21 mouse cellular contexts compared by ENCODE assay signal in genomic region chr14:123237002-123237401, GRCm38 (mm10).
A peak's percentile ranks its signal among the peaks of the same experiment; 100 is the strongest.
DNase-seq lines count a peak whose midpoint lies in the region; ATAC-seq and TF ChIP-seq lines count a peak whose summit lies in the region.
"Had no signal": no experiment of that assay in that cellular context is flagged by ENCODE, and none has a peak within 500 bp of the region (broad histone marks: within the 10 kb centered on the region; RNA-seq: fewer than 3 reads in every experiment).

No protein-coding gene starts in this region.

- ATAC-seq in embryonic facial prominence, embryonic 14.5 days (ENCODE audit: low read depth) = no peak
- ATAC-seq in limb, embryonic 13.5 days (ENCODE audit: low FRiP score, low read depth) = 0 out of 2 replicates have a peak, but pooled peaks have one; percentile 21
- ATAC-seq: forebrain, embryonic 14.5 days; forebrain, postnatal 0 days; intestine, postnatal 0 days; Patski had no signal

- H3K27me3 ChIP-seq in embryonic facial prominence, embryonic 14.5 days (replicated peaks; ENCODE audit: control insufficient read depth, insufficient read depth, low read length) = no peaks in the 10 kb centered on the region
- no peaks in the 10 kb centered on the region for H3K27me3 ChIP-seq in embryonic facial prominence, embryonic 10.5 days (replicated peaks; ENCODE audit: low read depth, poor library complexity, severe bottlenecking)
- 0 out of 2 replicates have a peak, but pooled peaks cover 4% of the 10 kb centered on the region for H3K27me3 ChIP-seq in limb, embryonic 13.5 days
- H3K27me3 ChIP-seq in limb, embryonic 10.5 days (ENCODE audit: low read depth, poor library complexity, severe bottlenecking) = no peaks in the 10 kb centered on the region
- H3K27me3 ChIP-seq: embryonic facial prominence, embryonic 12.5 days; hindbrain, embryonic 12.5 days; hindbrain, embryonic 15.5 days; Patski had no signal

- H3K9me3 ChIP-seq in embryonic facial prominence, embryonic 14.5 days (ENCODE audit: control insufficient read depth, low read length) = no peaks in the 10 kb centered on the region
- H3K9me3 ChIP-seq in embryonic facial prominence, embryonic 10.5 days = no peaks in the 10 kb centered on the region
- no peaks in the 10 kb centered on the region for H3K9me3 ChIP-seq in limb, embryonic 13.5 days
- no peaks in the 10 kb centered on the region for H3K9me3 ChIP-seq in limb, embryonic 10.5 days (replicated peaks)
- H3K9me3 ChIP-seq: embryonic facial prominence, embryonic 12.5 days; forebrain, embryonic 10.5 days; hindbrain, embryonic 12.5 days; hindbrain, embryonic 15.5 days had no signal

- 47% methylated on average over 2 of the region's 2 CpGs for WGBS in embryonic facial prominence, embryonic 14.5 days
- 67% methylated on average over 2 of the region's 2 CpGs for WGBS in embryonic facial prominence, embryonic 10.5 days
- 55% methylated on average over 2 of the region's 2 CpGs for WGBS in limb, embryonic 13.5 days
- WGBS in limb, embryonic 10.5 days = 74% methylated on average over 2 of the region's 2 CpGs

- TF ChIP-seq POLR2A in embryonic fibroblast, embryonic 13.5 days (IDR thresholded peaks at IDR 0.05; ENCODE audit: low read depth, low read length) = no peak

- H3K9ac ChIP-seq in embryonic facial prominence, embryonic 14.5 days (ENCODE audit: low read depth, low read length) = no peak overlapping the region
- no peak overlapping the region for H3K9ac ChIP-seq in limb, embryonic 13.5 days
- H3K9ac ChIP-seq: embryonic facial prominence, embryonic 12.5 days; forebrain, postnatal 0 days; hindbrain, embryonic 12.5 days; hindbrain, embryonic 15.5 days had no signal

- no peak overlapping the region for H3K4me2 ChIP-seq in embryonic facial prominence, embryonic 14.5 days (ENCODE audit: low read depth, low read length)
- no peak overlapping the region for H3K4me2 ChIP-seq in limb, embryonic 13.5 days (replicated peaks)
- H3K4me2 ChIP-seq: embryonic facial prominence, embryonic 12.5 days; heart, embryonic 11.5 days; hindbrain, embryonic 12.5 days; hindbrain, embryonic 15.5 days had no signal

- no peaks in the 10 kb centered on the region for H3K36me3 ChIP-seq in embryonic facial prominence, embryonic 14.5 days (ENCODE audit: control insufficient read depth, insufficient read depth, low read length)
- H3K36me3 ChIP-seq in embryonic facial prominence, embryonic 10.5 days (replicated peaks) = no peaks in the 10 kb centered on the region
- no peaks in the 10 kb centered on the region for H3K36me3 ChIP-seq in limb, embryonic 13.5 days
- H3K36me3 ChIP-seq in limb, embryonic 10.5 days = no peaks in the 10 kb centered on the region
- H3K36me3 ChIP-seq: embryonic facial prominence, embryonic 12.5 days; forebrain, embryonic 10.5 days; hindbrain, embryonic 12.5 days; hindbrain, embryonic 15.5 days had no signal

- DNase-seq in embryonic facial prominence, embryonic 14.5 days (ENCODE audit: low spot score) = peak; percentile 13
- DNase-seq in embryonic facial prominence, embryonic 10.5 days (ENCODE audit: low spot score) = no peak
- no peak for DNase-seq in limb, embryonic 10.5 days (ENCODE audit: low spot score)
- DNase-seq in lung, adult 18-20 months = no peak
- DNase-seq: adrenal gland, postnatal 10 days; adrenal gland, postnatal 36 days; cerebellum, adult 18-20 months; cerebellum, adult 9-10 months; cerebellum, postnatal 14 days; forebrain, postnatal 0 days; gastrocnemius, postnatal 25 days had no signal

- TF ChIP-seq CTCF in embryonic fibroblast, embryonic 13.5 days (IDR thresholded peaks at IDR 0.05; ENCODE audit: borderline replicate concordance, insufficient read depth, low read length) = no peak

- no peak overlapping the region for H3K4me3 ChIP-seq in embryonic facial prominence, embryonic 14.5 days (ENCODE audit: low read depth, low read length)
- H3K4me3 ChIP-seq in embryonic facial prominence, embryonic 10.5 days = no peak overlapping the region
- no peak overlapping the region for H3K4me3 ChIP-seq in limb, embryonic 13.5 days
- H3K4me3 ChIP-seq in limb, embryonic 10.5 days = no peak overlapping the region
- H3K4me3 ChIP-seq in embryonic fibroblast, embryonic 13.5 days (ENCODE audit: insufficient read depth, low read length) = no peak overlapping the region
- H3K4me3 ChIP-seq: embryonic facial prominence, embryonic 12.5 days; forebrain, embryonic 10.5 days; hindbrain, embryonic 12.5 days; hindbrain, embryonic 15.5 days had no signal

- H3K27ac ChIP-seq in embryonic facial prominence, embryonic 14.5 days (replicated peaks; ENCODE audit: low read depth, low read length) = no peak overlapping the region
- H3K27ac ChIP-seq in embryonic facial prominence, embryonic 10.5 days (replicated peaks) = no peak overlapping the region
- no peak overlapping the region; the same call in 1 of the 2 replicates for H3K27ac ChIP-seq in limb, embryonic 13.5 days
- H3K27ac ChIP-seq in limb, embryonic 10.5 days = no peak overlapping the region
- peak overlapping the region; percentile 26 for H3K27ac ChIP-seq in embryonic fibroblast, embryonic 13.5 days (ENCODE audit: insufficient read depth, low read length)
- H3K27ac ChIP-seq: embryonic facial prominence, embryonic 12.5 days; forebrain, embryonic 10.5 days; hindbrain, embryonic 12.5 days; hindbrain, embryonic 15.5 days had no signal

- no peaks in the 10 kb centered on the region for H3K4me1 ChIP-seq in embryonic facial prominence, embryonic 14.5 days (ENCODE audit: control insufficient read depth, insufficient read depth, low read length)
- H3K4me1 ChIP-seq in embryonic facial prominence, embryonic 10.5 days = no peaks in the 10 kb centered on the region
- peaks cover 13% of the 10 kb centered on the region for H3K4me1 ChIP-seq in limb, embryonic 13.5 days
- no peaks in the 10 kb centered on the region for H3K4me1 ChIP-seq in limb, embryonic 10.5 days
- H3K4me1 ChIP-seq in embryonic fibroblast, embryonic 13.5 days (ENCODE audit: control insufficient read depth, insufficient read depth, low read length) = peaks cover 7% of the 10 kb centered on the region; the same call in 1 of the 2 replicates
- H3K4me1 ChIP-seq: embryonic facial prominence, embryonic 12.5 days; forebrain, embryonic 10.5 days; hindbrain, embryonic 12.5 days; hindbrain, embryonic 15.5 days had no signal
